Mouse (Mus musculus): Measurements from ENCODE around the gene Slc44a3. TPM values are rescaled to one million over a fixed set of nuclear protein-coding genes. Genes with fewer than 3 reads are reported as not detected.
A peak's percentile ranks its signal among the peaks of the same experiment; 100 is the strongest.
"Not testable (repeated sequence)": the region's sequence is repeated elsewhere in the genome, so short reads cannot be mapped to it uniquely, and the experiment has no call there.

The Slc44a3 gene
- total RNA-seq, 2 experiments from 2014 or later: not detected

DNA sequence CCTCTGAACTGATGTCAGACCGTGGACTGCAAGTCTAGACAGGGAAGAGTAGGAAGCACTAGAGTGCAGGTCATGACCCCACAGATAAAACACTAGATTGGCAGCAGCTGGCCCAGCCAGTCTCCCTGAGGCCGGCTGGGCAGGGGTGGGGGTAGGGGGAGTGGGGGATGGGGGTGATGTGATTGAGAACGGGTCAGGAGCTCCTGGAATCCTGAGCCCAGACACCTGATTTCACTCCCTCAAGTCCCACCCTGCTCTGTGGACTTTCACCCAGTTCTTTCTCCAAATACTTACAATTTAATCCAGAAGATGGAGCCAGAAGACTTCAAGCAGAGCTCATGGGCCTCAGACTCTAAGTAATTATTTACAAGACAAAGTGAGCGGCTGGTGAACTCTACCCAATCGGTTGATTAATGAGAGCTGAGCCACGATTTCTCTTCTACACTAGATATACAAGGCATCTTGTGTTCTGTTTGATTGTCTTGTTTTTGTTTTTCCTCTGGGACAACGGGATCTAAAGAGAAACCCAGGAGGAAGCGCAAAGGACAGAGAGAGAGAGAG, 7.7 kb upstream of the Slc44a3 start:
- peak; percentile 70 for TF ChIP-seq CTCF (conservative IDR thresholded peaks at IDR 0.05)
- Histone ChIP-seq H3K27ac (no peak overlapping the region), H3K4me3 (no peak overlapping the region)
- DNase-seq (ENCODE audit: low spot score in 2 of 2): no peak

DNA sequence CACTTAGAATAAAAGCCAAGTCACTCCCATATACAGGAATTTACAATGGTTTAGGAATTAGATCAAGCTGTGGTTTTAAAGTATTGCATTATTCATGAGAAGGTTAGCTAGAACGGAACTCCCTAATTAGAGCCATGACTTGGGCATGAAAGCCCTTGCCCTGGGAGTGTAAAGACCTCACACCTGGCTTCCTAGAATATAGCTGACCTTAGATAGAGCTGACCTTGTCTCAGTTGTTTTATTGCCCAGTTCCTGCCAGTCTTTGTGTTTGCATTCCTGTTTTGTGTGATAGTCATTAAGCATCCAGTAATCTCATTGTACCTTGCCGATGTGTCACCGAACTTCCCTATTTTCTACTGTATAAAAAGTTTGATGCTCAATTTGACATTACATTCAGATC, 6.6 kb upstream of the Slc44a3 start:
- not testable (repeated sequence) for DNase-seq (ENCODE audit: low spot score in 2 of 2); H3K27ac ChIP-seq

DNA sequence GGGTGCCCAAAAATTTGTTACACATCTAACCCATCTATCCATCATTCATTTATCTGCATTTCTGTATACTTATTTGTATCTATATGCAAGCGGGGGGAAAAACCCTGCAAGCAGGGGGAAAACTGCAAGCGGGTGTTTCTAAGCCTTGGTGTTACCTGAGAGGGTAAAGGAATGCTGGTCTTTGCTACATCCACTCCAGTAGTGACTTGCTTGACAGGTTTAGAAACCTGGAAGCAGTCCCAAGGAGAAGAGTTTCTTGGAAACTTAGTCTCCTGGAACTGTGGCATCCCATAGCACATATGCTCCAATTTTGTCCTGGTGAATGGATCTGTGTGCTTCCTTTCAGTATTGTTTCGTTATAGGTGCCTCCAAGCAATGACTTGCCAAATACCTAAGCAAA, 5.8 kb upstream of the Slc44a3 start:
- Histone ChIP-seq H3K4me3 (no peak overlapping the region), H3K27ac (no peak overlapping the region)
- no peak for TF ChIP-seq CTCF (conservative IDR thresholded peaks at IDR 0.05)
- no peak for DNase-seq (ENCODE audit: low spot score in 2 of 2)

More for the DNA sequence above, 6.6 kb upstream of the Slc44a3 start:
- H3K4me3 ChIP-seq: not testable (repeated sequence)

DNA sequence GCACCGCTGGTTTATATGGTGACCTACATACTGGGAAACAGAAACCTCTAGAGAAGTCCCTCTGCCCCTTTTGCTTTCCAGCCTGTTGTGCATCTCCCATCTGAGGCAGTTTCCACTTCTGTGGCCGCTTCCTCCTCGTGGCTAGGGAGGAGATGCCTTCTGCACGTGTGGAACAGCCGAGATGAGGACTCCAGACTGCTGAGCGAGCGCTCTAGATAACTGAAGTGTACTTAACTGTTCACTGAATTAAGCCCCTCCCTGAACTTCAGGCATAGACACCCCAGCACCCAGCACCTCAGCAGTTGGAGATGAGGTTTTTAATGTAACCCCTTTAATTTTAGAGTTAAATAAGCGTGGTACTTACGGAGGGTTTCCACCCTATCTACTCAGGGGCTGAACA, 4.6 kb upstream of the Slc44a3 start:
- Histone ChIP-seq H3K27ac (no peak overlapping the region), H3K4me3 (no peak overlapping the region)
- no peak for DNase-seq (ENCODE audit: low spot score in 2 of 2)
- no peak for TF ChIP-seq CTCF (conservative IDR thresholded peaks at IDR 0.05)

DNA sequence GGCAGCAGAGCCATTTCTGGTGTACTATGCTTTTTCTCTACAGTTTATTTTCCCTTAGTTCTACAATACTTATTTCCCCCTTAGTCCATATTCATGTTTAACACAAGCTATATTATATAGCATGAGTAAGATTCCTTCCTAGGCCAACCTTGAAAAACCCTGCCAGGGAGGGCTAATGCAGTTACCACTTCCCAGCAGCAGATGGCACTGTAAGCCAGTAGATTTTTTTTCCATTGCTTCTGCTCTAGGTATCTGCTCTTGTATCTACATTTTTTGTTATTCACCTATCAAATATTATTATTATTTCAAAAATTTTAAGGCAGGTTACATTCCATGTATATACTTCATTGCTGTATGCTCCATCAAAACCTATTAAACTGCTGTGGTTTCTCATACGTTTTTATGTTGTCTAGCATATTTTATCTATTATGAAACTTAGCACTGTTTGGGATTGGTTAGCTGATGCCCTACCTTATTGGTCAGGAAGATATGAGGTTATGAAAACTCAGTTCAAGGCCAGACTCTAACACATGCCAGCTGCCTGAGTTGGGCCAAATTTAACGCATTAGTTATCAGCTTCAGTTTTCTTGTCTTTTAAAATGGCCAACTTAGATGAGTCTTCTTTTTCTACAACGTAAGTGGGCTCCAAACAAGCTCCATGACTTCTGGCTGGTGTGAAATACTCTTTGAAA, 3.8 kb upstream of the Slc44a3 start:
- peak; percentile 21 to 53 for DNase-seq (ENCODE audit: low spot score in 2 of 2)
- Histone ChIP-seq H3K4me3 (no peak overlapping the region), H3K27ac (no peak overlapping the region)
- TF ChIP-seq CTCF (conservative IDR thresholded peaks at IDR 0.05): peak; percentile 98

DNA sequence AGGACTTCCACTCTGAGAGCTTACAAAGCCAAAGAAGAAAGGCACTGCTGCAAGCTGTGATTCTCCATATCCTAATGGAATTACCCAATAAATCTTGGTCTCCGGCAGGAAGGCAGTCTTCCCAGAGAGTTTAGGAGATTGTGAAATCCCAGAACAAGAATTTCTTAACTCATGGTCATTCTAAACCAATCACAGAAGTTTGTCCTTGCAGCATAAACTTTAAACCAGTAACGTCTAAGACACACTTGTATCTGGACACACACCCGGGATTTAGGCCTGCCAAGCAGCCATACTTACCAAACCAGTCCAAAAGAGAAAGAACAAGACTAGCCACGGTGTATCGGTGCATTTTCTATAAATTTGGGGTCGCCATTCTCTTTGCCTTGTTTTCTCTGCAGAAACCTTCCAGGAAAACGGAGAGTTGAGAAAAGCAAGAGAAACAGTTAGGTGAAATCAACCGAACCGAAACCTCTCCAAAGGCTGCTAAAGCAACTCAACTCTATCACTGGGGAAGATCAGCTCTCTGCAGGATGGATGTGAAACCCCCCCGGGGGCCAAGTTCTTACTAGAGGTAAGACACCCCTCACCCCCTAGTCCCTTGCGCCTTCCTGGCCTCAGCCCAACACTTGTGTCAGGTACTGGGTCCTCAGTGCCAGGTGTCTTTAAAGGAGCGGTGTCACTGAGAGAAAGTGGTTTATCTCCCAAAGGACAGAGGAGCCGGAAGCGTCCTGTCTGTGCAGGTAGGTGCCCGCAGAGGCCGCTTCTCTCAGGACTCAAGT, 645 bp downstream of the Slc44a3 start:
- DNase-seq (ENCODE audit: low spot score in 2 of 2): no peak
- Histone ChIP-seq H3K27ac (no peak overlapping the region), H3K4me3 (no peak overlapping the region)
- TF ChIP-seq CTCF (conservative IDR thresholded peaks at IDR 0.05): no peak

DNA sequence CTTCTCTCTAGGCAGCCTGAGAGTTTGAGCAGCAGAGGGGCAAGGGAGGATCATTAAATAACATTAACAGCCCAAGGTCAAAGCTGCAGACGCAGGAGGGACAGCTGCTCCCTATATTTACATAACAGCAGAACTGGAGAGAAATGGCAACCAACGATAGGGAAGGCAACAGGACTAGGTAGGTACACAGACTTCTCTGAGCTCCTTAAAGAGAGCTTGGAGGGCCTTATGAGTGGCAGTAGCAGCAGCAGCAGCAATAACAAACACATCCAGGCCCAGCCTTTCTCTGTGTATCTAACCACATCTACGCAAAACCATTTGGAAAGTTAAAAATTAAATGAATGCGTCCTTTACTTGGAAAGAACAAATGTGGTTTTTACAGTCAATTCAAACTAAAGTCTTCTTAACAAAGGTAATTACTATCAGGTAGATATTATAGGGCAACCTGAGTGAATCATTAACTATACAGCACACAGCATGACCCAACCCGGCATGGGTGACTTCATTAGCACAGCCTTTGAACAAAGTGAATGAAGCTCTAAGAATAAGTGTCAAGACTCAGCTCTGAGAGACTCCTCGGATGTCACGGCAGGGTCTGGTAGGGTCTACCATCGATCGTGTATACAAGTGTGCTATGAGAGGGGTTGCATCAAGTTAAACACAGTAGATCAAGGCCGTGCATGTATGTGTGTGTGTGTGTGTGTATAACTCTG, 1.5 kb downstream of the Slc44a3 start:
- DNase-seq (ENCODE audit: low spot score in 2 of 2): no peak
- no peak for TF ChIP-seq CTCF (conservative IDR thresholded peaks at IDR 0.05)

DNA sequence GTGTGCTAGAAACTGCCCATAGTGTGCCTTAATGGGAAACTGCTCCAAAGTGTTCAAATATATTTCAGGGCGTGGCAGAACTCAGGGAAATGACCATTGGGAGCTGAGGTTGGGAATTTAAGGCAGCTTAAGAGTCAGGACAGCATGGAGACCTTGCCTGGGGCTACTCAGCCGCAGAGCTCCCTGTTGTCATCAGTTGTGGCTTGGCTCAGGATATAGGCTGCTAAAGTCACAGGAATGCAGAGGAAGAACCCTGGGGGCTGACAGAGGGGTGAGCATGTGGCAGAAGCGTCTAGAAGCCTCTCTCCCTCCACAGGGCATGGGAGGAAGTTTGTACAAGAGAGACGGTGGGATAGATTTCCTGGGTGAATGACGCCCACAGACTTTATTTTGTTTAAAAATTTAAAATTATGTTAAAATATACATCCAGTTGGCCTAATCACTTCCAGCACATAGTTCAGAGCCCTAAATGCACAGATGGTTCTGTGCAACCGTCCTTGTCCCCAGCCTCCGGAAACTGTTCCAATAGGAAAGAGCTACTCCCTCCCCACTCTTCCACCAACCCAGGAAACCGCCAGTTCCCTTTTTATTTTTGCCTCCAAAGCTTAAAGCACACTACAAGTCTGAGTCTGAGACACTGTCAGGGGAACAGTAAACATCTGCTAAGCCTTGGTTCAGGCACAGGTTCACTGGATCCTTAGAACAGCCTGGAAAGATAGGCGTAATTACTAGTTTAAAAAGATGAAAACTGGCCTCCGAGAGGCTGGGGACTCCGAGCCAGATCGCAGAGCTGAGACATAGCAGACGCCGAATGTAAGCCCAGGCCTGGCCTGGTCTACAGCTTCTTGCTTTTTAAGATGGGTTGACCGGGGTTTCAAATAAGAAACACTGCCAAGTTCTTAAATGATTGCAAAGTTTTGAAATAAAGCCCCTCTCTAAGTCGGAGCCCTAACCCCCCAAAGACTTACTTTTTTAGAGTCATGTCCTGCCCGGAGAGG, 5.8 kb downstream of the Slc44a3 start:
- DNase-seq (ENCODE audit: low spot score in 2 of 2): no peak
- TF ChIP-seq CTCF (conservative IDR thresholded peaks at IDR 0.05): no peak
- Histone ChIP-seq H3K4me3 (no peak overlapping the region), H3K27ac (no peak overlapping the region)

More for the DNA sequence above, 1.5 kb downstream of the Slc44a3 start:
- Histone ChIP-seq H3K27ac (no peak overlapping the region), H3K4me3 (no peak overlapping the region)

DNA sequence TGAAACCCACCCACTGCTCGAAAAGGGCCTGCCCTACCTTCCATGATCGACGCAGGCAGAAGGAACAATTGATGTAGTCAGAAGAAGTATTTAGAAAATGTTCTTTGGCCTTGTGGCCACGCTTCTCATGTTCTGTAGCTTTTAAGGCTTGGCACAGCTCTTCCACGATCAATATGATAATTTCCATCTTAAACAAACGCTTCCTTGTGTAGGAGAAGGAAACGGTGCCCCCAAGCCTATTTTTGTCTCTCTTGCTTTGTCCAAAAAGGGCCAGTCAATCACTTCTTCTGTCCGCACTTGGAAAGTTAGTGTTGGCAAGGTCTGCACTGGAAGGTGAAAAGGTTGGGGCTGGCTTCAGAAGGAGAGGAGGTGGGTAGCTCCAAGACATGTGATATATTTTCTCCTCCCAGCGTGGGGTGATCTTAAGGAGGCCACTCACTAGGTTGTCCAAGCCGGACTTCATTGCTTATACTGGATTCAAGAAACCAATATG, 10.5 kb downstream of the Slc44a3 start:
- Histone ChIP-seq H3K4me3 (no peak overlapping the region), H3K27ac (no peak overlapping the region)
- DNase-seq (ENCODE audit: low spot score in 2 of 2): no peak
- TF ChIP-seq CTCF (conservative IDR thresholded peaks at IDR 0.05): no peak

DNA sequence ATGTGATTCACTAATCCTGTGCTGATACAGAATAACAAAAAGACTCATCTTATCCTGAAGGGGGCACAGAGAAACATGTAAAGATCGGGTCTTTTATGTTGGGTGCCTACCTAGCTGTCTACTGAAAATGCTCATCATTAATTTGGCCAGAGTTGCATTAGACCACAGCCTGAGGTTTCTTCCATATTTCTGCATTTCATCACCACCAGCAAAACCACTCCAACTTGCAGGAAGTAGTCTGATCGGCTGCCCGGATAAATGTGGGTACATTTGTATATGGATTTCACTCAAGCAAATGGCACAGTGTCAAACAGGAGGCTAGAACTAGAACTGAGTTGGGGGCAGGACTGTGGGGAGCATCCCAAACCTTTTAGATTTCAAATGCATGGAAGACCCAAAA, 11.1 kb downstream of the Slc44a3 start:
- no peak overlapping the region for H3K27ac ChIP-seq
- H3K4me3 ChIP-seq: no peak overlapping the region
- no peak for DNase-seq (ENCODE audit: low spot score in 2 of 2)
- TF ChIP-seq CTCF (conservative IDR thresholded peaks at IDR 0.05): no peak

DNA sequence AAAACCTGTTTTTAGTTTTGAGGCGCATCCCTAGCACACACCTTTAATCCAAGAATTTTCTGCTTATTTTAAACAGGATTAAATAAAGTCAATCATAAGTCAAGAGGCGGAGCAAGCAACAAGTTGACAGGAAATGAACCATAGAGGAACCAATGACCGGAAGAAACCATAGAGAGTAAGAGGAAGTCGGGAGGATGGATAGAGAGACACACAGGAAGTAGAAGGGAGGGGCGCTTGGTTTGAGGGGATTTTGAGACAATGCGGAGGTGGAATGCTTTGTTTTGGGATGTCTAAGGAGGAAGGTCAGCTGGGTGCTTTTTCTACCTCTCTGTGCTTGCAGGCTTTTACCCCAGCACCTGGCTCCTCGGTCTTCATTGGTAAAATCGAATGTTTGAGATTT, 15.2 kb downstream of the Slc44a3 start:
- Histone ChIP-seq H3K4me3 (no peak overlapping the region), H3K27ac (no peak overlapping the region)
- DNase-seq (ENCODE audit: low spot score in 2 of 2): no peak
- TF ChIP-seq CTCF (conservative IDR thresholded peaks at IDR 0.05): no peak

DNA sequence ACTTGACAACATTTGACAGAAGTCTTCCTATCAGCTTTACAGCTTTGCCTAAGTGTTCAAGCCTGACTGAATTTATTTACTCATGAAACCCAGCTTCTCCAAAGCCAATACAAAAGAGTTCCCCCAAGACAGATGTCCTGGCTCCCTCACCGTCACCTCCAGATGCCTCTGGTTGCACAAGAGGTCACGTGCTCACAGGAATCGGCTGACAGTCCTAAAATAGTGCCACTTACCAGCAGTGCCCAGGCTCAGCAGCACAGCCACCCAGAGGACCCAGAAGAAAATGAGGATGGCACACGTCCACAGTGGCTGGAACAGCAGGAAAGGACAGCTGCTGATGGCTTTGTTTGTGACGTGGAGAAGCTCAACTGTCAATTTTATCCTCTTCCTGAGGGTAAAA, 23.1 kb downstream of the Slc44a3 start:
- Histone ChIP-seq H3K4me3 (no peak overlapping the region), H3K27ac (no peak overlapping the region)
- no peak for TF ChIP-seq CTCF (conservative IDR thresholded peaks at IDR 0.05)
- DNase-seq (ENCODE audit: low spot score in 2 of 2): no peak

All from layer of hippocampus, adult 2 months (tissue).